In the genomic region with DNA sequence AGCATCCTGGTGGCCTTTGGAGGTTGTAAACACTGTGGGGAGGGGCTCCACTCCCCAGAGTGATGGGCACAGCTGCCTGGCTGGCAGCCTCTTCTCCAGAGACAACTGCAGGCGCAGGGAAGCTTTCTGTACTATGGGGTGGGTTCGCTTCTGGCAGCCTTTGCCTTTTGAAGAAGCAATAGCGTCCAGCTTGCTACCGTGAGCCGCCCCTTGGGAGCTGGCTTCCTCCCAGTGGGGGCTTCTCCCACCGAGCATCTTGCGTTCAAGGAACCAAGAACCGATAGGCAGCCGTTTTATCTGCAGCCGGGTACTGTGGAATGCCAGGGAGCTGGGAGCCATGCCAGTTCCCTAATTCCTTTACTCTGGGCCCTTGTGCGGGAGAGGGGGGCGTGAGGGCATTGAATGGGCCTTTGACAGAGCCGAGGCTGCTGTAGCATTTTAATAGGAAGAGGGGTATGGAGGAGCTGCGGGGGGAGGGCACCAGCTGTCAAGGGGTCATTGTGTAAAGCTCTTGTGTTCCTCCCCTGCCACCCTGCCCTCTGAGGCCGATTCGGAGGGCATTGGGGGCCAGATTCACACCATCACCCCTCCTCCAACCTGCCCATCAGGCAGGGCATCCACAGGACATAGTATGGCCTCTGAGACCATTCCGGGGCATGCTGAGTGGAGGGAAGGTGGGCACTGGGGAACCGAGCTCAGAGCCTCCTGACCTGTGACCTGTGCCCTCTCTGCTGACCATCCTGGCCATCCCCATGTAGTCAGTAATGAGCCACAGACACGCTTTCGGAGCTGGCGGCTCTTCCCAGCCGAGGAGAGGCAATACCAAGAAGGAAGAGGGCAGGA, we compare ENCODE assay signal across 7 mouse cellular contexts. TPM values are rescaled to one million over a fixed set of nuclear protein-coding genes. Genes with fewer than 3 reads are reported as not detected.
A peak's percentile ranks its signal among the peaks of the same experiment; 100 is the strongest.
DNase-seq lines count a peak whose midpoint lies in the region; ATAC-seq and TF ChIP-seq lines count a peak whose summit lies in the region.

No protein-coding gene starts in this region.

- H3K4me1 ChIP-seq in cerebellum, adult 2 months (ENCODE audit: control insufficient read depth, insufficient read depth, low read length), result peaks cover 32% of the 10 kb centered on the region
- peaks cover 27% of the 10 kb centered on the region for H3K4me1 ChIP-seq in embryonic facial prominence, embryonic 10.5 days
- peaks cover 19% of the 10 kb centered on the region for H3K4me1 ChIP-seq in hindbrain, embryonic 15.5 days (replicated peaks)
- H3K4me1 ChIP-seq in midbrain, embryonic 12.5 days, result peaks cover 18% of the 10 kb centered on the region

- DNase-seq in cerebellum, adult 2 months, result peak; percentile 58 to 65
- DNase-seq in embryonic facial prominence, embryonic 10.5 days (ENCODE audit: low spot score), result no peak
- DNase-seq in thymus, adult 18-20 months, result no peak
- DNase-seq in embryo, embryonic 10.5 days (ENCODE audit: low spot score), result no peak
- DNase-seq in ovary, postnatal 14 days (ENCODE audit: low spot score), result no peak

- TF ChIP-seq CTCF in cerebellum, adult 2 months (IDR thresholded peaks at IDR 0.05; ENCODE audit: borderline replicate concordance, insufficient read depth, low read depth, low read length), result no peak

- no peak overlapping the region for H3K4me3 ChIP-seq in cerebellum, adult 2 months (replicated peaks; ENCODE audit: insufficient read depth, low read depth, low read length)
- H3K4me3 ChIP-seq in embryonic facial prominence, embryonic 10.5 days, result no peak overlapping the region
- H3K4me3 ChIP-seq in hindbrain, embryonic 15.5 days, result no peak overlapping the region
- no peak overlapping the region for H3K4me3 ChIP-seq in midbrain, embryonic 12.5 days

- H3K27ac ChIP-seq in cerebellum, adult 2 months (ENCODE audit: insufficient read depth, low read length), result peak overlapping the region; percentile 68; the same call in 1 of the 2 replicates
- H3K27ac ChIP-seq in embryonic facial prominence, embryonic 10.5 days (replicated peaks), result 0 out of 2 replicates have a peak overlapping the region, but pooled peaks have one; percentile 16
- H3K27ac ChIP-seq in hindbrain, embryonic 15.5 days (replicated peaks), result peak overlapping the region; percentile 64
- peak overlapping the region; percentile 64 for H3K27ac ChIP-seq in midbrain, embryonic 12.5 days (replicated peaks)

- ATAC-seq in hindbrain, embryonic 15.5 days (ENCODE audit: low FRiP score, low read depth), result peak; percentile 92
- peak; percentile 82 for ATAC-seq in midbrain, embryonic 12.5 days (ENCODE audit: low FRiP score, low read depth)

- no peaks in the 10 kb centered on the region for H3K27me3 ChIP-seq in cerebellum, adult 2 months (ENCODE audit: control insufficient read depth, insufficient read depth, low read length)
- no peaks in the 10 kb centered on the region for H3K27me3 ChIP-seq in embryonic facial prominence, embryonic 10.5 days (replicated peaks; ENCODE audit: low read depth, poor library complexity, severe bottlenecking)
- H3K27me3 ChIP-seq in hindbrain, embryonic 15.5 days, result no peaks in the 10 kb centered on the region
- no peaks in the 10 kb centered on the region for H3K27me3 ChIP-seq in midbrain, embryonic 12.5 days

- peak overlapping the region; percentile 19; the same call in 1 of the 2 replicates for H3K4me2 ChIP-seq in hindbrain, embryonic 15.5 days
- H3K4me2 ChIP-seq in midbrain, embryonic 12.5 days (replicated peaks), result peak overlapping the region; percentile 19; the same call in 1 of the 2 replicates

- no peak overlapping the region for H3K9ac ChIP-seq in hindbrain, embryonic 15.5 days
- no peak overlapping the region for H3K9ac ChIP-seq in midbrain, embryonic 12.5 days (replicated peaks)

- WGBS in cerebellum, adult 2 months, result 28% methylated on average over 22 of the region's 22 CpGs
- 53% methylated on average over 22 of the region's 22 CpGs for WGBS in embryonic facial prominence, embryonic 10.5 days
- 29% methylated on average over 22 of the region's 22 CpGs for WGBS in hindbrain, embryonic 15.5 days
- 44% methylated on average over 22 of the region's 22 CpGs for WGBS in midbrain, embryonic 12.5 days

- H3K36me3 ChIP-seq in embryonic facial prominence, embryonic 10.5 days (replicated peaks), result peaks cover 17% of the 10 kb centered on the region
- no peaks in the 10 kb centered on the region for H3K36me3 ChIP-seq in hindbrain, embryonic 15.5 days
- no peaks in the 10 kb centered on the region for H3K36me3 ChIP-seq in midbrain, embryonic 12.5 days

- H3K9me3 ChIP-seq in embryonic facial prominence, embryonic 10.5 days, result no peaks in the 10 kb centered on the region
- H3K9me3 ChIP-seq in hindbrain, embryonic 15.5 days, result no peaks in the 10 kb centered on the region
- no peaks in the 10 kb centered on the region for H3K9me3 ChIP-seq in midbrain, embryonic 12.5 days

- no peak for TF ChIP-seq POLR2A in cerebellum, adult 2 months (IDR thresholded peaks at IDR 0.05; ENCODE audit: borderline replicate concordance, insufficient read depth, low read length)

RNA-seq across cellular contexts. Expression of gene Dnaic2, which starts 22.9 kb away (rescaled TPM):
- polyA plus RNA-seq in cerebellum, adult 2 months (2012; rRNA removed), result 3.9 and 5.0 TPM in 2 replicates
- 1.7 and 1.8 TPM in 2 replicates for polyA plus RNA-seq in embryonic facial prominence, embryonic 10.5 days (2016; fragmentation: Nextera tagmentation; extraction: Ambion mirVana)
- 2.5 and 3.1 TPM in 2 replicates for polyA plus RNA-seq in hindbrain, embryonic 15.5 days (2015; fragmentation: Nextera tagmentation; extraction: Ambion mirVana)
- polyA plus RNA-seq in midbrain, embryonic 12.5 days (2016; fragmentation: Nextera tagmentation; extraction: Ambion mirVana), result 1.3 and 2.4 TPM in 2 replicates

RNA-seq across cellular contexts. Expression of gene Ttyh2, which starts 29.1 kb away (rescaled TPM):
- 81.2 and 92.5 TPM in 2 replicates for polyA plus RNA-seq in cerebellum, adult 2 months (2012; rRNA removed)
- 14.9 and 16.1 TPM in 2 replicates for polyA plus RNA-seq in embryonic facial prominence, embryonic 10.5 days (2016; fragmentation: Nextera tagmentation; extraction: Ambion mirVana)
- 31.6 and 35.1 TPM in 2 replicates for polyA plus RNA-seq in hindbrain, embryonic 15.5 days (2015; fragmentation: Nextera tagmentation; extraction: Ambion mirVana)
- polyA plus RNA-seq in midbrain, embryonic 12.5 days (2016; fragmentation: Nextera tagmentation; extraction: Ambion mirVana), result 12.3 and 15.1 TPM in 2 replicates

RNA-seq across cellular contexts. Expression of gene Rpl38, which starts 36.0 kb away (rescaled TPM):
- 1,362 and 1,509 TPM in 2 replicates for polyA plus RNA-seq in cerebellum, adult 2 months (2012; rRNA removed)
- 1,047 and 1,098 TPM in 2 replicates for polyA plus RNA-seq in embryonic facial prominence, embryonic 10.5 days (2016; fragmentation: Nextera tagmentation; extraction: Ambion mirVana)
- polyA plus RNA-seq in hindbrain, embryonic 15.5 days (2015; fragmentation: Nextera tagmentation; extraction: Ambion mirVana), result 747 and 837 TPM in 2 replicates
- polyA plus RNA-seq in midbrain, embryonic 12.5 days (2016; fragmentation: Nextera tagmentation; extraction: Ambion mirVana), result 839 and 864 TPM in 2 replicates

Comparison
In these comparisons a context has a peak if more than half of its experiments do, and no peak if none do; other contexts are left out.
1. DNase-seq: peak in cerebellum, adult 2 months (2 of 2); none in embryonic facial prominence, embryonic 10.5 days (single experiment), thymus, adult 18-20 months (0 of 2), embryo, embryonic 10.5 days (single experiment) and ovary, postnatal 14 days (single experiment).
2. H3K27ac ChIP-seq: peak in every context shown above with its lines; median percentile 68 in cerebellum, adult 2 months; 64 in hindbrain, embryonic 15.5 days; 64 in midbrain, embryonic 12.5 days; 16 in embryonic facial prominence, embryonic 10.5 days.